Mouse (Mus musculus) MEL (cell line): ENCODE measurements around the gene Cep131.

Source experiments
- CHD2 ChIP-seq: IDR thresholded peaks from 2 replicates; pipeline ENCODE4 v1.6.1; 2011; ENCODE audit warnings: low read length, improper control_type of control experiment
- CTCF ChIP-seq, 3 experiments: IDR thresholded peaks in 2 of 3; conservative IDR thresholded peaks in 1 of 3; 2 replicates each; pipeline ENCODE4 v1.5.1; 2011 to 2012; ENCODE audit warnings: low read length in 3 of 3, low read depth in 2 of 3, mild to moderate bottlenecking in 2 of 3, improper control_type of control experiment in 1 of 3, inconsistent platforms in 1 of 3, mixed read lengths in 1 of 3, moderate library complexity in 1 of 3; ENCODE audit not compliant: control insufficient read depth in 1 of 3, insufficient read depth in 1 of 3, poor library complexity in 1 of 3, severe bottlenecking in 1 of 3
- EP300 ChIP-seq, 2 experiments: IDR thresholded peaks; 2 replicates each; pipeline ENCODE4 v1.6.1; 2011; ENCODE audit warnings: improper control_type of control experiment in 2 of 2, low read length in 2 of 2, low read depth in 1 of 2, mild to moderate bottlenecking in 1 of 2
- GATA1 ChIP-seq: IDR thresholded peaks from 2 replicates; pipeline ENCODE4 v1.6.1; 2011; ENCODE audit warnings: low read depth, low read length, improper control_type of control experiment
- HCFC1 ChIP-seq: IDR thresholded peaks from 2 replicates; pipeline ENCODE4 v1.6.1; 2012; ENCODE audit warnings: low read depth, mild to moderate bottlenecking, inconsistent platforms, low read length, improper control_type of control experiment, moderate library complexity
- JUND ChIP-seq: IDR thresholded peaks from 2 replicates; pipeline ENCODE4 v1.6.1; 2011; ENCODE audit warnings: low read depth, mild to moderate bottlenecking, improper control_type of control experiment, low read length
- MAX ChIP-seq: IDR thresholded peaks from 2 replicates; pipeline ENCODE4 v1.6.1; 2011; ENCODE audit warnings: low read length, improper control_type of control experiment
- POLR2A ChIP-seq, 2 experiments: IDR thresholded peaks; 2 replicates each; pipeline ENCODE4 v1.6.1; 2011 to 2012; ENCODE audit warnings: low read length in 2 of 2, mild to moderate bottlenecking in 2 of 2, control low read depth in 1 of 2, improper control_type of control experiment in 1 of 2, low read depth in 1 of 2, moderate library complexity in 1 of 2; ENCODE audit not compliant: control insufficient read depth in 1 of 2, insufficient read depth in 1 of 2, poor library complexity in 1 of 2
- SIN3A ChIP-seq: IDR thresholded peaks from 2 replicates; pipeline ENCODE4 v1.6.1; 2012; ENCODE audit warnings: low read length, improper control_type of control experiment, inconsistent platforms
- TBP ChIP-seq: IDR thresholded peaks from 2 replicates; pipeline ENCODE4 v1.8.0; 2011; ENCODE audit warnings: low read depth, low read length, improper control_type of control experiment
- UBTF ChIP-seq: IDR thresholded peaks from 2 replicates; pipeline ENCODE4 v1.6.1; 2012; ENCODE audit warnings: low read depth, mild to moderate bottlenecking, inconsistent platforms, low read length, improper control_type of control experiment, moderate library complexity, borderline replicate concordance; ENCODE audit not compliant: insufficient read depth
- USF1 ChIP-seq: IDR thresholded peaks from 2 replicates; pipeline ENCODE4 v1.6.1; 2014; ENCODE audit warnings: low read depth, mild to moderate bottlenecking, inconsistent platforms, low read length, improper control_type of control experiment, moderate library complexity
- USF2 ChIP-seq, 2 experiments: IDR thresholded peaks; 2 replicates each; pipeline ENCODE4 v1.6.1; 2011 to 2012; ENCODE audit warnings: improper control_type of control experiment in 2 of 2, low read length in 2 of 2, borderline replicate concordance in 1 of 2, inconsistent platforms in 1 of 2, low read depth in 1 of 2, mild to moderate bottlenecking in 1 of 2; ENCODE audit not compliant: insufficient read depth in 1 of 2

DNA sequence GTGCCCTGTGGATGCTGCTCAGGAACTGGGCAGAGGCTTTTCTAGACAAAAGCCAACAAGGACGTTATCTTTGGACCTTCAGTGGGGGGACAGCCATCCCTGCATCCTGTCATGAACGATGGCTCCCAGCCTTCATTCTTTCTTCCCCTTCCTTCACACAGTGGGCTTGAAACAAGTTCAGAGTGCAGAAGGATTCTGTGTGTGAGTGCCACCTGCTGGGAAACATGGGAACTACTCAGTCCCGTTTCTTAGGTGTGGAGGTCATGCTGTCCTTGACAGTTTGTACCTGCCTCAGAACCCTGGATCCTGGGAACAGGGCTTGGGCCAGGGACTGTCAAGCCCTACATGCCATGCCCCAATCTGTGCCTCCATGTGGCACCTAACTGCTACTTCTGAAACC lies 14.4 kb upstream of the Cep131 start:
- TF ChIP-seq CTCF (IDR thresholded peaks at IDR 0.05 in 2 of 3, conservative IDR thresholded peaks at IDR 0.05 in 1 of 3; ENCODE audit: control insufficient read depth in 1 of 3, insufficient read depth in 1 of 3, low read depth in 2 of 3, low read length in 3 of 3, poor library complexity in 1 of 3, severe bottlenecking in 1 of 3) (peak; percentile 77 to 93 (median 89)), UBTF (no peak), EP300 (IDR thresholded peaks at IDR 0.05; ENCODE audit: low read depth in 1 of 2, low read length in 2 of 2) (no peak), TBP (no peak), POLR2A (IDR thresholded peaks at IDR 0.05; ENCODE audit: control insufficient read depth in 1 of 2, insufficient read depth in 1 of 2, low read depth in 1 of 2, low read length in 2 of 2, poor library complexity in 1 of 2) (no peak; a peak in 1 of 4 replicates), JUND (no peak), USF1 (no peak), SIN3A (peak; percentile 49), MAX (0 out of 2 replicates have a peak, but pooled peaks have one; percentile 26), HCFC1 (no peak), USF2 (IDR thresholded peaks at IDR 0.05; ENCODE audit: borderline replicate concordance in 1 of 2, insufficient read depth in 1 of 2, low read depth in 1 of 2, low read length in 2 of 2) (no peak), CHD2 (no peak), GATA1 (no peak)
